Mouse (Mus musculus): Measurements from ENCODE around the gene Syngr2.

DNA sequence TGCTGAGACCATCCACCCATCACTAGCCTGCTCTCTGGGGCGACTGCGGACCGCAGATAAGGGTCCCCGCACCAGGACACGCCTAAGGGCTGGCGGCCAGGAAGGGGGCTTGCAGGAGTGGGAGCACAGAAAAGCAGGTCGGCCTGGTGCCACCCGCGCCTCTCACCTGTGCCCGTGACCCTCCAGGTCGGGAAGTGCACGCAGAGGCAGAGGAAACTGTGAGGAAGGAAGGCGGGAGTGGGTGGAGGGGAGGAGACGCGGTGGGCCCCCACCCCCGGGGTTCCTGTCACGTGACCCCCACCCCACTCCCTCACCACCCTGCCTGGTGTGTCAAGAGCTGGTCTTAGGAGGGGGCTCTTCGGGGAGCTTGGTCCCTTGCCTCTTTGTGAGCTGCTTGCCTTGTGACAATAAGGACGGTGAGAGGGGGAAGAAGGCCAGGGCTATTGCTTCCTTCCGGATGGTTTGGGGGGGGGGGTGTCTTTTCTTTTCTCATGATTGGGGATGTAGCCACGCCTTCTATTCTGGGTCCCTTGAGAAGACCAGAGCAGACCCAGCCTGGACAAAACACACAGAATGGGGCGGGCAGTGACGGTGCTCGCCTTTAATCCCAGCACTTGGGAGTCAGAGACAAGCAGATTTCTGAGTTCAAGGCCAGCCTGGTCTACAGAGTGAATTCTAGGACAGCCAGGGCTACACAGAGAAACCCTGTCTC lies 27.3 kb upstream of the Syngr2 start, which contains the start of the genes Tmc8 and Tmc6:
- TF ChIP-seq CTCF (IDR thresholded peaks at IDR 0.05; ENCODE audit: low read depth) (no peak), EP300 (IDR thresholded peaks at IDR 0.05; ENCODE audit: low read depth) (no peak; the same call in none of the 2 replicates)
